Mouse (Mus musculus): ENCODE results near the gene Rpl27a.

Gene Rpl27a

DNA sequence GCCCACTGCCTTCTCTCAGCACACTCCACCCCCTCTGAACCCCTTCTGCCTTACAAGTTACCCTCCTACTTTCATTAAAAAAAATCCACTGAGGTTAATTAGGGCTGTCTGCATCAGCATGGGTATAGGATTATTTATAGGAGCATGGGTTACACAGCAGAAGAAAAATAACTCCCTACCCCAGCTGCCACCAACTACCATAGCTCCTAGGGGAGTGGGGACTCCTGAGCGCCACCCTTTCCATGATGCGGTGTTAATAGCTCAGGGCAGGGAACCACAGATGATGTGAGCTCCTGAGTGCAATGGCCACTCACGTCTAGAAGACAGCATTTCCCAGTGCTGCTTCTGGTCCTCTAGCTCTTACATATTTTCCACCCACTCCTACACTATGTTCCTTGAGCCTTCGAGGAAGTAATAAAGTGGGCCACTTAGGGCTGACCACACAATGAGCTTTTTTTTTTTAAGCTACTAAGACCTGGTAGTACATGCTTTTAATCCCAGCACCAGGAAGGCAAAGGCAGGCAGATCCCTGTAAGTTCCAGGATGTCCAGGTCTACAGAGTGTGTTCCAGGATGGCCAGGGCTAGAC lies 44.9 kb downstream of the Rpl27a start:
- DNase-seq (ENCODE audit: low spot score in 2 of 2) = no peak

DNA sequence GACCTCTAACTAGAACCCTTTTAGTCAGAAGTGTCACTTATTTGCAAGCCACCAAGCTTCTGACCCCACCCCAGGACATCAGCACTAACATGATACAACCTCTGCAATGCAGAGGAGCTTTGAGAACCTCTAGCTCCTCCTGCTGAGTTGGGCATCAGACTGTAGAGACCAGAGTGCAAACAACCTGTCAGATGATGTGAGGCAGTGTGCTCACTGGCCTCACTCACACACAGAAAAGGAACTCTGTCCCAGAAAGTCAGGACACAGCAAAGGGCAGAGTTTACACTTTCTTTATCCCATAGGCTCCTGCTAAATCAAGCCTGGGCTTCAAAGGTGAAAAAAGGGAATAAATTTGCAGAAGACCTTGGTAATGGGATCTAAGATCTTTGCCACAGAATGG lies 47.4 kb downstream of the Rpl27a start:
- no peak for DNase-seq (ENCODE audit: low spot score in 2 of 2)

- DNase-seq (ENCODE audit: low spot score in 2 of 2) = no peak
Observed at GRCm38 (mm10) chr7:109566841-109567768, 48.2 kb downstream of the Rpl27a start.

- DNase-seq (ENCODE audit: low spot score in 2 of 2) = no peak
Observed at GRCm38 (mm10) chr7:109568391-109568892, 49.5 kb downstream of the Rpl27a start.

Data from frontal cortex, postnatal 25 days (tissue).